Mouse (Mus musculus) cerebellum, adult 11-12 months (tissue): ENCODE results near the gene Car11.

Experiments used
- DNase-seq: peaks from one replicate; pipeline ENCODE4 v3.0.0; 2022

Car11 gene

GRCm38 (mm10) chr7:45711316-45712021 lies 11.8 kb downstream of the Car11 start:
- peak; percentile 55 for DNase-seq

DNA sequence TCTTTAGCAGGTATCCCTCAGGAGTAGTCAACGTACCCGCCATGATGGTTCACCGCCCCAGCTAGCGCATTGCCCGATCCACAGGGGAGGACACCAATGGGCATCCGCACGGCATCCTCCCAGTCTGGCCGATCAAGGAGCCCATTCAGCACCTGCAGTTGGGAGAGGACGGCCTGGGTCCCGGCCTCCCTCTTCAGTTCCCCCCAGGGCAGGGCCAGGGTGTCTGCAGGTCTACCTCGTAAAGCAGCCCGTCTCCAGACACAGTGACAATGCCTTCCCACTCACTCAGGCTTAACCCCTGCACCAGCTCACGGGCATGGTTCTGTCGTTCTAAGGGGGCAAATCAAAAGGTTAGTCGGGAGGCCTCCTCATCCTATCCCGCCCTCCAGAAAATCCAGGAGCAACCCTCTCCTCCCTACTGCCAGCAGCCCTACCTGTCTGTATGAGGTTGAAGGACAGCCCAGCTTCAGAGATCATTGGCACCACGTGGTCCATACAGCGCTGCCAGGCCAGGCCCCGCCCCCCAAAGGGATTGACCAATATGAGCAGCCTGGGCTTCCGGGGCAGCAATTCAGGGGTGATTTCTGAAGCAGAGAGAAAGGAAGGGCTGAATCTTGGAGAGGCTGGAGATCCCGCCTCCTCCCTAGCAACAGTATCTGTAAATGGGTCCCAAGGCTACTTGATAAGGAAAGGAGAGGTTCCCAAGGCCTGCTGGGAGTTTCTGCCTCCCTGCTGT lies 12.5 kb downstream of the Car11 start:
- peak; percentile 76 for DNase-seq

GRCm38 (mm10) chr7:45713396-45713795 lies 13.8 kb downstream of the Car11 start:
- DNase-seq, result peak; percentile 75

DNA sequence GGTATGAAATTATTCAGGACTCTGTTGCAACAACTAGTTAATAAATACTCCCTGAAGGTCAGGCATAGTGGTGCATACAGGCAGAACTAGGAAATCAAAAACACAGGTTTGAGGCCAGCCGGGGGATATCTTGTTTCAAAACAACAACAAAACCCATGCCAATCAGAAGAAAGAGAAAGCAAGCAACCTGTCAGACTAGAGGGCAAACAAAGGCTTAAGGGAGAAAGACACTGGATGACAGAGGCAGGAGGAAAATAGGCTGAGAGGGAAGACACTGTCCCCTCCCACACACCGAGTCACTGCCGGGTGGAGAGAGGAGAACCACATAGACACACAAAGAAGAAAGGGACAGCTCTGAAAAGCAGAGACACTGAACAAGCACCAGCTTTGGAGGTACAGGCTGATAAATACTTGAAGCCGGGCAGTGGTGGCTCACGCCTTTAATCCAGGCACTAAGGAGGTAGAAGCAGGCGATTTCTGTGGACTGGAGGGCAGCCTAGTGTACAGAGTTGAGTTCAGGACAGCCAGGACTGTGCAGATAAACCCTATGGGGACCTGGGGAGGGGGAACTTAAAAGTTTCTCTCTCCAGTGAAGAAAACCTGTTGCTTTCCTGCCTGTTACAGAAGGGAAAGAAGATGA lies 14.4 kb downstream of the Car11 start:
- DNase-seq, result peak; percentile 28

- DNase-seq, result no peak
These were observed 15.0 kb downstream of the Car11 start for GRCm38 (mm10) chr7:45714630-45715089.

- peak; percentile 99 for DNase-seq
These were observed 15.6 kb downstream of the Car11 start, which contains the start of gene Rpl18 for GRCm38 (mm10) chr7:45715090-45715708. TSS of gene Rpl18 (plus strand) at chr7:45715457.

DNA sequence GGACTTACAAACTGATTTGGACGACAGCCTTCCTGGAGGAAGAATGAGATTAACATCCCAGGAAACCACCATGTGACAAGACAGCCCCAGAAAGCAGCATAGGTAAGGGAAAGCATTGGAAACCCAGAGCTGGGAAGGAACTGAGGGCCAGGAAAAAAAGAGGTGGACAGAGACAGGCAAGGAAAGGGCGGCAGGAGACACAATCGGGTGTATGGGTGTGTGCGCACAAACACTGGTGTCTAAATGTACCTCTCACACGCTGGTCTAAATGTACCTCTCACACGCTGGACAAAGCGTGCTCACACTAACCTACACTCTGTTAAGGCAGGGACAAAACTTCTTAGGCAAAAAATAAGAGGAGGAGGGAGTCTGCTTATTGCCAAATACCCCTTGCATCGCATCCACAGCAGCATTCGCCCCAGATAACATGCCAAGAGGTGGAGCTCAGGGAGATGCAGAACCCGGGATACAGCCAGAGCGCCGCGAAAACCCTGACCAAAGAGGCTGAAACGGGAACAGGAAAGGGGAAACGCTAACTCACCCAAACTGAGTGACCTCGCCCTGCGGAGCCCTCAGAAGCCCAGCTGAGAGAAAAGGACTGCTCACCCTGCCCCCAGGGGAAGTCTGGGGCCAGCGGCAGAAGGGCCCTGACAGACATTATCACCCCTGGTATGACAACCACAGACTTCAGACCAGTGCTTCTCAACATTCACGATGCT lies 16.3 kb downstream of the Car11 start:
- DNase-seq, result peak; percentile 62

DNA sequence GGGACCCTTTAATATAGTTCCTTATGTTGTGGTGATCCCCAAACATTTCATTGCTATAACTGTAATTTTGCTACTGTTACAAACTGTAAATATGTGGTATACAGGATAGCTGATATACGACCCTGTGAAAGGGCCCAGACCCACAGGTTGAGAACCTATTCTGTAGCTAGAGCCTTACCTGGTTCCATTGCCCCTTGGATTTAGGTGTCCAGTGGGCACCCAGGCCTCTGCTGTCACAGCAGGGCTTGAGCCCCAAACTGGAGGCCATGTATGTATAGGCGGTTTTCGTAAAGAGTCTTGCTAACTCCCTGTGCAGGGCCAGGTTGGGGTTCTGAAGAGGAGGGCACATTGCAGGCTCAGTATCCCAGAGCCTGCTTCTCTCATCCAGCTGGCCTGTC lies 16.8 kb downstream of the Car11 start:
- peak; percentile 48 for DNase-seq

GRCm38 (mm10) chr7:45716952-45717917 lies 17.6 kb downstream of the Car11 start:
- DNase-seq, result peak; percentile 45

GRCm38 (mm10) chr7:45717918-45718297 lies 18.3 kb downstream of the Car11 start, which contains the start of gene Sphk2:
TSS of gene Sphk2 (minus strand) at chr7:45718002.
- DNase-seq, result peak; percentile 98

DNA sequence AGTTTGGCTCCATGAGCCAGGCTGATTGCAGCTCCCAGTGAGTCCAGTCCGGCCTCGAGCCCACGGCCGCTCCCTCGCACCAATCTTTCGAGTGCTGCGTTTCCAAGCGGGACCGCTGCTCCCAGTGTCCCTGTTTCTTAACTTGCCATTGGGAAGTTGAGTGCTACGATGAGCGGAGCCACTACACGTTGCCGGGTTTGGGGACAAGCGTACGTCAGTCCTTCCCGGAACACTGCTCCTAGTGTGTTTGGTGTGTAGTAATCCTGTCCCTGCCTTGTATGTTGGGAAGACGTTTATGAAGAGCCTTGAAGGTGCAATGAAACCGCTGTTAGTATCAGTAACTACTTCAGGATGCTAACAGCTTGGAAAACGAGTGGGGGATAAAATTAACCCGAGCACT lies 18.7 kb downstream of the Car11 start:
- no peak for DNase-seq

DNA sequence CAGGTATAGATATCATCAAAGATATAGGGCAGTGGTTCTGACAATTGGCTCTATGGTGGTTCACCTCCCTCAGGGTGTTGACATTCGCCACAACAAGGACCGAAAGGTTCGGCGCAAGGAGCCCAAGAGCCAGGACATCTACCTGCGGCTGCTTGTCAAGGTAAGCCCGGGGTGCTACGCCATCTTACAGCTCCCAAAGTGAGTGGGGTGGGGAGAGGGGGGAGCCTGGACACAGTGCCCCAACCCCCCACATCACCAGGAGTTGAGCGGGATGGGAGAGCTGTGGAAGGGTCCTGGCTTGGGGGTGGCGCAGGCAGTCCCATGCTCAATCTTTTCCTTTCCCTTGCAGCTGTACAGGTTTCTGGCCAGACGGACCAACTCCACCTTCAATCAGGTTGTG lies 19.5 kb downstream of the Car11 start:
- peak; percentile 59 for DNase-seq

GRCm38 (mm10) chr7:45719738-45720412 lies 20.2 kb downstream of the Car11 start:
- peak; percentile 52 for DNase-seq

DNA sequence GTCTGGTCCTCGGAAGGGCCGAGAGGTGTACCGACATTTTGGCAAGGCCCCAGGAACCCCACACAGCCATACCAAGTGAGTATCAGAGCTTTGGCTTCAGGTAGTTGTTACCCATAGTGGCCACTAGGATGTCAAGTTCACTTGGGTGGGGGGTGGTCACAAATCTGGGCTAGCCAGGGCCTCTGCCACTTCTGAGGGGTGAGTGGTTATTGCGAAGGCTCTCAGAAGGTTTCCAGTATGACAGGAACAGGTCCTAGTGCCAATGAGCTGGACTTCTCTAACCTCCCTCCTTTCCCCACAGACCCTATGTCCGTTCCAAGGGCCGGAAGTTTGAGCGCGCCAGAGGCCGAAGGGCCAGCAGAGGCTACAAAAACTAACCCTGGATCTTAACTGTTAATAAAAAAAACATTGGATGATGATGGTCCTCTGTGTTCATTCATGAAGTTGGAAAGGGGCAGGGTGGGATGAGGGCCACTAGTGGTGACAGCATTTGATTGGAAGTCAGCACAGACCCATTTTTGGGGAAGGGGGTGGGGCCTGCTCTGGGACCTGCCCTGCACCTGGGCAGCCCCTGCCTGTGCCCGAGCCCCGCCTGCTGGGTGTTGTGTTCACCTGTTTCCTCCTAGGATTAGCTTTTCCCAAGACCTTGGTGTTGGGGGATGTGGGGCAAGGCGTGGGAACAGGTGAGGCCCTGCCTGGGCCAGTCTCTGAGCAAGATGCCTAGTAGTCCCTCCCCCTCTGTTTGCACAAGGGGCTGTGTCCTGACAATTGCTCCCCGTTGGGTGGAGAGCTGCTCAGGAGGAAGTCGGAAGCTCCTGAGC lies 21.0 kb downstream of the Car11 start, which contains the start of gene Fam83e:
Gene Fam83e (plus strand): TSS at position 800 of the 821 bp plus-strand sequence.
- DNase-seq, result peak; percentile 61

DNA sequence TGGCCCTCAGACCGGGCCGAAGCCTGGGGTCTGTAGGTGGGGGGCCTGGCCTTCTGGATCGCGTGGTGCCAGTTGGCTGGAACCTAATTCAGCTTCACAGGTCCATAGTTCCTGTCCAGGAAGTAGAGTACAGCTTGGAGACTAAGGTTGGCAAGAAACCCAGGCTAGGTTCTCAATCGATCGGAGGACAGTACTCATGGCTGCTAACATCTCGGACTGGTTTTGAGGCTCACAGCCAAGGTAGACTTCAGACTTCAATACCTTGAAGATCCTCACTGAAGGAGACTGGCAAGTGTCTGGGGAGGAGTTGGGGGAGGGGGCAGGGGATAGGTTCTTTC lies 21.6 kb downstream of the Car11 start:
- no peak for DNase-seq

GRCm38 (mm10) chr7:45721642-45722347 lies 22.2 kb downstream of the Car11 start:
- DNase-seq, result peak; percentile 60

DNA sequence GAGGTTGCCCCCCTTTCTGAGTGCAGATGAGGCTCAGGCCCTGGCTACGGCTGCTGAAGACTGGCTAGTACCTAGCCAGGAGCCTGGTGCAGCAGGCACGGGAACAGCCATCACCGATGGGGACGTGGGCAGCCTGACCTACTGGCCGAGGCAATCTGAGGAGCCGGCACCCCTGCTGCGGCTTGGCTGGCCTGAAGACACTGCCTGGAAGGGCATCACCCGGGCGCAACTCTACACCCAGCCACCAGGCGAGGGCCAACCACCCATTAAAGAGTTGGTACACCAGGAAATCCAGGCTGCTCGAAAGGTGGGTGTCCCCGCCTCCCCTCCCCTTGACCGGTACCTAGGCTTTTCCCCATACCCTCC lies 22.7 kb downstream of the Car11 start:
- peak; percentile 62 for DNase-seq

- peak; percentile 42 for DNase-seq
These were observed 23.7 kb downstream of the Car11 start for GRCm38 (mm10) chr7:45723301-45723700.

GRCm38 (mm10) chr7:45723781-45724180 lies 24.1 kb downstream of the Car11 start:
- DNase-seq, result peak; percentile 36
